Mouse (Mus musculus): ENCODE results near the gene Bcl9. TPM values are rescaled to one million over a fixed set of nuclear protein-coding genes. Genes with fewer than 3 reads are reported as not detected.

The Bcl9 gene
- polyA plus RNA-seq, 1 experiment from 2014 or later: 49.7 TPM

- 38% methylated on average over 6 of the region's 6 CpGs for WGBS
- no peak overlapping the region for H3K4me2 ChIP-seq
- ATAC-seq (ENCODE audit: insufficient read depth) (no peak), DNase-seq (no peak)
- H3K9ac ChIP-seq: no peak overlapping the region
- no peaks in the 10 kb centered on the region for H3K4me1 ChIP-seq (ENCODE audit: insufficient read depth)
- H3K9me3 ChIP-seq (ENCODE audit: low read depth, low read length): no peaks in the 10 kb centered on the region
- no peak for TF ChIP-seq CTCF (IDR thresholded peaks at IDR 0.05; ENCODE audit: low read depth)
- no peak overlapping the region for H3K4me3 ChIP-seq (ENCODE audit: low read depth, low read length)
- no peak overlapping the region for H3K27ac ChIP-seq (ENCODE audit: low read depth)
- peaks cover 9% of the 10 kb centered on the region; the same call in 1 of the 2 replicates for H3K36me3 ChIP-seq (ENCODE audit: insufficient read depth)
- H3K27me3 ChIP-seq (ENCODE audit: insufficient read depth, low read length): no peaks in the 10 kb centered on the region
Observed at GRCm38 (mm10) chr3:97180527-97180926, 117.2 kb downstream of the Bcl9 start.

- Histone ChIP-seq H3K36me3 (ENCODE audit: insufficient read depth) (peaks cover 13% of the 10 kb centered on the region; the same call in 1 of the 2 replicates), H3K27ac (ENCODE audit: low read depth) (no peak overlapping the region), H3K9me3 (ENCODE audit: low read depth, low read length) (no peaks in the 10 kb centered on the region), H3K4me3 (ENCODE audit: low read depth, low read length) (no peak overlapping the region), H3K27me3 (ENCODE audit: insufficient read depth, low read length) (no peaks in the 10 kb centered on the region), H3K4me1 (ENCODE audit: insufficient read depth) (no peaks in the 10 kb centered on the region), H3K4me2 (no peak overlapping the region), H3K9ac (no peak overlapping the region)
- DNase-seq: no peak
- WGBS: 70% methylated on average over 6 of the region's 6 CpGs
- ATAC-seq (ENCODE audit: insufficient read depth): no peak
- no peak for TF ChIP-seq CTCF (IDR thresholded peaks at IDR 0.05; ENCODE audit: low read depth)
Observed at GRCm38 (mm10) chr3:97178885-97179284, 118.8 kb downstream of the Bcl9 start.

- ATAC-seq (ENCODE audit: insufficient read depth): no peak
Observed at GRCm38 (mm10) chr3:97172632-97173031, 125.1 kb downstream of the Bcl9 start.

GRCm38 (mm10) chr3:97172231-97172630 is 125.5 kb downstream of the Bcl9 start:
- WGBS: 75% methylated on average over 9 of the region's 9 CpGs
- Histone ChIP-seq H3K4me1 (ENCODE audit: insufficient read depth) (no peaks in the 10 kb centered on the region), H3K36me3 (ENCODE audit: insufficient read depth) (peaks cover 19% of the 10 kb centered on the region; the same call in 1 of the 2 replicates), H3K27ac (ENCODE audit: low read depth) (no peak overlapping the region), H3K9ac (no peak overlapping the region), H3K4me3 (ENCODE audit: low read depth, low read length) (no peak overlapping the region), H3K9me3 (ENCODE audit: low read depth, low read length) (no peaks in the 10 kb centered on the region), H3K27me3 (ENCODE audit: insufficient read depth, low read length) (no peaks in the 10 kb centered on the region), H3K4me2 (no peak overlapping the region)
- no peak for ATAC-seq (ENCODE audit: insufficient read depth)
- DNase-seq: no peak
- TF ChIP-seq CTCF (IDR thresholded peaks at IDR 0.05; ENCODE audit: low read depth): no peak

More at GRCm38 (mm10) chr3:97172632-97173031, 125.1 kb downstream of the Bcl9 start:
- Histone ChIP-seq H3K27ac (ENCODE audit: low read depth) (no peak overlapping the region), H3K4me3 (ENCODE audit: low read depth, low read length) (no peak overlapping the region), H3K4me1 (ENCODE audit: insufficient read depth) (no peaks in the 10 kb centered on the region), H3K9me3 (ENCODE audit: low read depth, low read length) (no peaks in the 10 kb centered on the region), H3K4me2 (no peak overlapping the region), H3K36me3 (ENCODE audit: insufficient read depth) (peaks cover 16% of the 10 kb centered on the region; the same call in 1 of the 2 replicates), H3K27me3 (ENCODE audit: insufficient read depth, low read length) (no peaks in the 10 kb centered on the region), H3K9ac (no peak overlapping the region)
- TF ChIP-seq CTCF (IDR thresholded peaks at IDR 0.05; ENCODE audit: low read depth): no peak
- WGBS: 86% methylated on average over 5 of the region's 5 CpGs
- no peak for DNase-seq

- TF ChIP-seq CTCF (IDR thresholded peaks at IDR 0.05; ENCODE audit: low read depth): no peak
- ATAC-seq (ENCODE audit: insufficient read depth) (no peak), DNase-seq (no peak)
- Histone ChIP-seq H3K4me3 (ENCODE audit: low read depth, low read length) (no peak overlapping the region), H3K27me3 (ENCODE audit: insufficient read depth, low read length) (no peaks in the 10 kb centered on the region), H3K4me2 (no peak overlapping the region), H3K9ac (no peak overlapping the region), H3K36me3 (ENCODE audit: insufficient read depth) (peaks cover 22% of the 10 kb centered on the region; the same call in 1 of the 2 replicates), H3K4me1 (ENCODE audit: insufficient read depth) (no peaks in the 10 kb centered on the region), H3K27ac (ENCODE audit: low read depth) (no peak overlapping the region), H3K9me3 (ENCODE audit: low read depth, low read length) (no peaks in the 10 kb centered on the region)
- WGBS: 70% methylated on average over 6 of the region's 6 CpGs
Observed at GRCm38 (mm10) chr3:97171531-97171930, 126.2 kb downstream of the Bcl9 start.

GRCm38 (mm10) chr3:97167126-97167525 is 130.6 kb downstream of the Bcl9 start:
- 55% methylated on average over 4 of the region's 4 CpGs for WGBS
- DNase-seq (no peak), ATAC-seq (ENCODE audit: insufficient read depth) (no peak)
- Histone ChIP-seq H3K4me1 (ENCODE audit: insufficient read depth) (no peaks in the 10 kb centered on the region), H3K27me3 (ENCODE audit: insufficient read depth, low read length) (no peaks in the 10 kb centered on the region), H3K4me3 (ENCODE audit: low read depth, low read length) (no peak overlapping the region), H3K27ac (ENCODE audit: low read depth) (no peak overlapping the region), H3K4me2 (no peak overlapping the region), H3K36me3 (ENCODE audit: insufficient read depth) (peaks cover 16% of the 10 kb centered on the region; the same call in 1 of the 2 replicates), H3K9me3 (ENCODE audit: low read depth, low read length) (no peaks in the 10 kb centered on the region), H3K9ac (no peak overlapping the region)
- no peak for TF ChIP-seq CTCF (IDR thresholded peaks at IDR 0.05; ENCODE audit: low read depth)

- H3K4me3 ChIP-seq (ENCODE audit: low read depth, low read length): no peak overlapping the region
- ATAC-seq (ENCODE audit: insufficient read depth) (no peak), DNase-seq (no peak)
- no peaks in the 10 kb centered on the region for H3K9me3 ChIP-seq (ENCODE audit: low read depth, low read length)
- peaks cover 16% of the 10 kb centered on the region; the same call in 1 of the 2 replicates for H3K36me3 ChIP-seq (ENCODE audit: insufficient read depth)
- no peak for TF ChIP-seq CTCF (IDR thresholded peaks at IDR 0.05; ENCODE audit: low read depth)
- 62% methylated on average over 4 of the region's 4 CpGs for WGBS
- H3K4me1 ChIP-seq (ENCODE audit: insufficient read depth): no peaks in the 10 kb centered on the region
- no peak overlapping the region for H3K4me2 ChIP-seq
- no peak overlapping the region for H3K9ac ChIP-seq
- H3K27ac ChIP-seq (ENCODE audit: low read depth): no peak overlapping the region
- no peaks in the 10 kb centered on the region for H3K27me3 ChIP-seq (ENCODE audit: insufficient read depth, low read length)
Observed at GRCm38 (mm10) chr3:97164477-97164876, 133.2 kb downstream of the Bcl9 start.
